Mouse (Mus musculus) left cerebral cortex, postnatal 4 days (tissue): Measurements from ENCODE around the gene Alcam. TPM values are rescaled to one million over a fixed set of nuclear protein-coding genes. Genes with fewer than 3 reads are reported as not detected.

Experiments used
- DNase-seq: peaks from one replicate; pipeline ENCODE4 v3.0.0-alpha.2; 2022
- intact Hi-C: fragments of 180-260 bp; cut with DNase I; formaldehyde crosslinking; loops from one replicate; pipeline ENCODE4 v1.15.1; 2025
- total RNA-seq, 2 experiments: library from RNA; stranded (reverse); gene quantifications; 2 replicates each; pipeline ENCODE4 v1.2.3; 2021

Alcam gene
- total RNA-seq, 2 experiments from 2014 or later = 147 to 150 TPM

DNA sequence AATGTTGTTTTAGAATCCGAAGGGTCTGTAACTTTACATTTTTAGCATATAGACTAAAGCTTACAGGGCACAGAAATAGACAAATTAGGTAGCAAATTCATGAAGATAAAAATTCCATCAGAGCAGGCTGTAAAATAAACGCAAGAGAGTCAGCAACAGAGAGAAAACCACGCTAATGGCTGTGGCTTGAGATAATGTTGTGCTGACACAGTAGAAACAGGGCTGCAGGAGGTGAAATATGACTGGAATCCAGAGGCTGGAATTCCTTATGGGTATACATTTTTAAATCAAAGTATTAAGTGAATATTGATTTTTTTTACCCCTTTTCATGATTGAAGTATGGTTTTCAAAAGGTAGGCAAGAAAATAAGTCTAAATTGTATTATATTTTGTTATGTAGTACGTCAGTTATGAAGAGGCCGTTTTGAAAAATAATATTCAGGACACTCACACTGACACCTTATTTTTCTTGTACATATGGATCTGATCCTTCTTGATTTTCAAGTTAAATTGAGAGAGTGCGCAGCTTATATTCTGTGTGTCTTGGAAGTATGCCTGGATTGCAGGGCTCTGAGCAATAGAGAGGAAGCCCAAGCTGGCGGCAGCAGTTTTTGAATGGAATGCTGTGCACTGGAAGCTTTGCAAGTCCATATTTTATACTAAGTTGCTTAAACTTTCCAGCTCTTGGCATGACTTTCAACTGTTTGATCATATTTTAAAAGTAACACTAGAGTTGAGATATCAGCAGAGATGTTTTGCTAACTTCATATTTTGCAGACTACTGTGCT, 74.9 kb downstream of the Alcam start:
- peak; percentile 3 for DNase-seq
- intact Hi-C loops = no loop called here

DNA sequence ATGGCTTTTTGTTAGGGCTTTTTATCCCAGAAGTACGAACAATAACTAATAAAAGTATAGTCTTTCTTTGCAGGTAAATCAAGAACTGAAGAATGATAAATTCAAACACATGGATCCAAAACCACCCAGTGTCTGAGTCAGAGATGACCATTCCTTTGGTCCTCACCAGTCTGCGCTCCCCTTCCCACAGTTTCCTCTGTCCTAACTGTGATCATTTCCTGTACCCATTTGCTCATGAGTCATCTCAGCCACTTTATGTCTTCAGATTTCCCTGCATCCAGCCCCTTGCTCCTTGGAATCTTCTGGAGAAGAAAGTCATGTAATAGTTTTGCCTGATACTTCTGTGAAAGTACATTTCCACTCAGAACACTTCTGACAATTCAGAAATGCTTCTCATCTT, 77.0 kb downstream of the Alcam start:
- DNase-seq = no peak
- intact Hi-C loops = no loop called here

DNA sequence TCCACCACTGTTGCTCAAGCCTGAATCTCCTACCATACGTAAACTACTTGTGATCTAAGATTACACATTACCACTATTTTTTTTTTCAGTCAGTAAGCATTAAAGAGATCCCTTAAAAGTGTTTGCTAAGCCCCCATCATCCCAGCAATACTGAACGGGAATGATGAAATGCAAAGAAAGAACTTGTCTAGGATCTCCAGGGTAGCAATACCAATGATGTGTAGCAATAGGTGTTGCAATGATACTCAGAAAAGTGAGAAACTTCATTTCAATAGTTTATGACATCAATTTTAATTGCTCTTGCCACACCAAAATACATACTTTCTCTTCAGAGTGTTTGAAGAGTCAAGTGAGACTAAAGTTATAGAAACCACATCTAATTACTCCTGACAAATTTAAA, 81.9 kb downstream of the Alcam start:
- no peak for DNase-seq
- intact Hi-C loops = no loop called here

DNA sequence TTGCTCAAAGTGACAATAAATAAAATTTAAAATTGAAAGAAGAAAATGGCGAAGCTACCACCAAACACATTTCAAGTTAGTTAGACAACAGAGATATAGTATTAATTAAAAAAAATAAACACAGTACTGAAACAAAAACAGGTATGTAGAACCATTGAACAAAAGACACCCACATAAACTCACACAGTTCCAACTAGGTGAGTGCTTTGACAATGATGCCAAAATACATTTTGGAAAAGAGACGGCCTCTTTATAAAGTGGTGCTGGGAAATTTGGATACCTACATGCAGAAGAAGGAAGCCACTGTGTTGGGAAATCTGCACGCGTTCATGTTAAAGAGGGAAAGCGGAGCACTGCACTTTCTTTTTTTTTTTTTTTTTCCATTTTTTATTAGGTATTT, 85.4 kb downstream of the Alcam start:
- DNase-seq = no peak
- intact Hi-C loops = no loop called here

DNA sequence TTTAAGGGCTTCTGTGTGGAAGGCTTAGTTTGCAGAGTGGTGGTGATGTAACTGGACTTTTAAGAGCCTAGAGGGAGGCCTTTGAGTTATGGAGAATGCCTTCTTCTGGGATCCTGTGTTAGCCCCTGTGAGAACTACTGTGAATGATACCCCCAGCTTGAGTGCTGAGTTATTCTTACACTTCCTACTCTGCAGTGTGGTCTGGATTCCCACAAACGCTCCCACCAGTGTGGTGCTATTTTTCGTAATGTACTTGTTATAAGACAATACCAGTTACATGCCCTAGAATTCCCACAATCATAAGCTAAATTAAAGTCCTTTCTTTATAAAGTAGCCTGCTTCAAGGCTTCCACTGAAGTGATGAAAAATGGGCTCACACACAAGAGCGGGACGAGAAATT, 87.0 kb downstream of the Alcam start:
- intact Hi-C loops = no loop called here
- DNase-seq = no peak

DNA sequence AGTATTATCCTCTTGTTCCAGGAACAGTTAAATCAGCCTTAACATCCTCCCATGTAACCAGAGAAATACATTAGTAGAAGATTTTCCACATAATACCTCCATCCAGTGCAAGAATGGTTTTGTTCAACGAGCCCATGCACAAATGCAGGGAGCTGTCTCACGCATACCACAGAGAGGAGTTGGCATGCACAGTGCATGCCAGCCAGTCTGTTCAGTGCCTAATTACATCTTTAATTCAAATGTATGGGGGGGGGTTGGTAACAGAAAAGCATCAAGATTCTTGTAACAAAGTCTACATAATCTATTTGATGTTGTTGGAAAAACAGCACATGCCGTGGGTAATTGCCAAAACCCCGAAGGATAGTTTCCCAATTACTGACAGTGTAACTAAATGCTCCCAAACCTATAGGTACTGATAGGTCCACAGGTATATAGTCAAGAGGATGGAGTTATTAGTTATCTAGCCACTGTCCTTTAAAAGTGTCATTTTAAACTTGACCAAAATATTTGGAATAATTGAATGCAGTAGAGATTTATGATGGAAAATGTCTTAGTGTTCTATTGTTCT, 89.8 kb downstream of the Alcam start:
- intact Hi-C loops = no loop called here
- no peak for DNase-seq

DNA sequence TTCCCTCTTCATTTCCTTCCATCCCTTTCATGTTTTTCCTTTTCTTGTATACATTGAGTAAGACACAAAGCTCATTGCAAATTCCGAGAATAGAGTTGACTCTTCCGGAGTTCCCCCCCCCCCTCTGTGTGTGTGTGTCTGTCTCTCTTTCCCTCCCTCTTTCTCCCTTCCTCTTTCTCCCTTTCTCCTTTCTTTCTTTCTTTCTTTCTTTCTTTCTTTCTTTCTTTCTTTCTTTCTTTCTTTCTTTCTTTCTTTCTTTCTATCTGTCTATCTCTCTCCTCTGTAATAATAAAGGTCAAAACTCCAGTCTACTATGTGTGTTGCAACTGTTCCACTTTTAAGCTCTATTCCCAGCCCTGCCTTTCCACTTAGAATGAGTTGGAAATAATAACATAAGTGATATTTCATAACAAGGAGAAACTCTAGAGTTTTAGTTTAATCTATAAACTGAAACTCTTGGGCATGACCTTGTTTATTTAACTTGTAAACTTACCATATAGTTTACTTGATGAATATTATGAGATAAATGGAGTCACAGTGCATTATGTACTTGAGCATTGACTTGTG, 110.3 kb downstream of the Alcam start:
- intact Hi-C loops = no loop called here
- no peak for DNase-seq

DNA sequence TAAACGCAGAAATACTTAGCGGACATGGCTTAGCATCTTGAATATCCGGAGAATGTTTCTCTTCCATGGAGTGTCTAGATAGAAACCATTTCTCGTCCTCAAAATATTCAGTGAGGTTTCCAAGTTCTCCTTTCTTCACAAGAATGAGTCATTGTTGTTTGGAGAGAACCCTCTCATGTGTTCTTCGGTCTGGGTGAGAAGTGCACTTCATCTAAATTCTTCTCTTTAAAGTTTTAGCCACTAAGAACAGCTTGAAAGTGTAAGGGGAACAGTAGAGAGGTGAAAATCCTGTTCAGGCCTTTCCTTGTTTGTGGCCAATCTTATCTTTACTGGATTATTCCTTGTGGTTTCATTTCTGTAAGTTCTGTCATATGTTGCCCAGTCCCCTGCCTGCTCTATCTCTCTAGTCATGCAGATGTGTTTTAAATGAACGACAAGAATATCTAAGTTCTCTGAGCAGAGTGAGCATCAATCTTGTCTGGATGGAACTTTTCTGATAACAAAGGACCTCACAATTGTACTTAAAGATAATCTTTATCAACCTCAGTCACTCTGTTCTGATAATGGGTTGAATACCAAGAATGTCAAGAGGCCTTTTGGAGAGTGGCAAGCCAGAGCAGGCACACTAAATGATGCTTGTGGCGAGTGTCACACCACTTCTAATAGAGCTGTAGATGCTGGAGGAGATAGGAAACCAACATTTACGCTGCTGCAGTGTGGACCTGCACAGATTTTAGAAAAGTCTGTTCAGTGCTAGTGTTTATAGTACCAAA, 111.0 kb downstream of the Alcam start:
- intact Hi-C loops = no loop called here
- no peak for DNase-seq

DNA sequence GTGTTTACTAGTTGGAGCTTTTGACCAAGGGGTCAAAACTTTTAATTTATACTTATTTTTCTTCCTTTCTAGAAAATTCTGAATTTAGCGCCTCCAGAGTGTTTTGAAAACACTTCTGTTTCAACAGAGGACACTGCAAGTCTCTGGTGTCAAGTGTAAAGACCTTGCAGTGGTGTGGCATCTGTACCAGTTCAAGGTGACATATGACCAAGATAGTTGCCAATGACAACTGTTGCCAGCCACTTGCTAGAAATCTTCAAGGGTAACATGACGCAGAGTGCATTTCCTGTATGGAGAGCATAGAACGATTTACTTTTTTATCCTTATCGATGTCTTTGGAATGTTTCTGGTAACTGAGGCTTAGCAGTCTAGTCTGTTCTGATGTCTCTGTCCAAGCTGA, 119.8 kb downstream of the Alcam start:
- intact Hi-C loops = no loop called here
- DNase-seq = no peak

DNA sequence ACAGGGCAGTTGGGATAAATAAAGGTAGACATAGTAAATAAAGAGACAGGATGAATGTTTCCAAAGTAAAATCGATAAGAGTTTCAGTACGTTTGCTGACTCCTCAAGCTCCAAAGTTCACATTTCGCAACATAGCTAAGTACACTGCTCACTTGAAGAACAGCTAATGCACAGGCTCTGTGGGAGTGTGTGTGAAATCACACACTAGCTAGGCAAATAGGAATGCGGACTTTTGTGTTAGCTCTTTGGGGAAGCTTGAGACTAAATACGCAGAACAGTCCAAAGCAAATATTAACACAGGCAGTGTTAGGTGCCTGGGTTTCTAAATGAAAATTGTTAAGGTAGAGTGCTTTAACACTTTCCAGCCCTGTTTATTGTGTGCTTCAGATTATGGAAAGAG, 120.2 kb downstream of the Alcam start:
- DNase-seq = no peak
- intact Hi-C loops = no loop called here

DNA sequence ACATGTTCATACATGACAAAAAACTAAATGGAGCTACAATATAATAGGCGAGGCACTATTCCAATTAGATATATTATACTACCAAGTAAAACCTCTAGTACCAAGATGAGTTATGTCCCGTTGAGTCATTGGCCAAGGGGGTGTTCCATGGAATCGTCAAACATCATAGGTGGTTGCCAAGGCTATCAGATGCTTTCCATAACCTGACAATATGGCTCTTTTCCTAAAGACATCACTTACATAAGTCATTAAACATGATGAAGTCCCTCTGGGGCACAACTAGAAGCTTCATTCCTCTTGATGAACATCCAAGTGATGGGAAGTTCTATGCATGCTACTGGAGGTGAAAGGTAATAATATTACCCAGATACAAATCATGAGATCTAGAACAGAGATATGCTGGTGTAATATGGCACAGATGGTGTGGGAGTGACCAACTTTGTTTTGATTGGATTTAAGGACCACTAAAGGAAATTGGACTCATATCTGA, 122.5 kb downstream of the Alcam start:
- intact Hi-C loops = no loop called here
- DNase-seq = no peak

DNA sequence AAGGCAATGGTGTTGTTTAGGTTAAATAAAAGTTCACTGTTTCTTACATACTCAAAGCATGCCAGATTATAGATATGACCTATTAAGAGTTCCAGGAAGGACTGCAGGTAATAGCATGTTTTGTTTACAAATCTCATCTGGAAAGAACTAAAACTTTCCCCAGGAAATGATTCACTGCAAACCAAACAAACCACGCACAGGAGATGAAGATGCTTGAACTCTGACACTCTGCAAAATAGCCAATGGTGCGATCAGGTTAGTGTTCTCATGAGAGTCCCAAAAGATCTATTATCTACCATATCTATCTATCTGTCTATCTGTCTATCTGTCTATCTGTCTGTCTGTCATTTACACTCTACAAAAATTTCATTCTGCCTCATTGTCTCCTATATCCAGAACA, 124.5 kb downstream of the Alcam start:
- DNase-seq = no peak
- intact Hi-C loops = no loop called here

DNA sequence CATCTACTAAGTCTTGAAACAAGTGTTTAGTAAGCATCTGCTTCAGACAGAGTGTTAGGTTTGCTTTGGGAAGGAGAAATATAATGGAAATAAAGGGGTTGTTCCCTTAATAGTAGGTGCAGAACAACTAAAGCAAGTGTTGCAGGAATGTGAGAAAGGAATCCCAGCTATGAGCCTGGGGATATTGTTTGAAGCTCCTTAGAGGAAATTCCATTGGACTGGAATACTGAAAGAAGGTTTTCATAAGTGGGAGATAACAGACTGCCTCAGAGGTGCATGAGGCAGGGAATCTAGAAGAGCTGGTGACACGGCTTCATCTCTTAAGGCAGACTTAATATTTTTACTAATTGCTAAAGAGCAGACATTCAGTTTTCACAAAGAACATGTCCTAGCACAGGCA, 134.6 kb downstream of the Alcam start:
- DNase-seq = no peak
- intact Hi-C loops = no loop called here

DNA sequence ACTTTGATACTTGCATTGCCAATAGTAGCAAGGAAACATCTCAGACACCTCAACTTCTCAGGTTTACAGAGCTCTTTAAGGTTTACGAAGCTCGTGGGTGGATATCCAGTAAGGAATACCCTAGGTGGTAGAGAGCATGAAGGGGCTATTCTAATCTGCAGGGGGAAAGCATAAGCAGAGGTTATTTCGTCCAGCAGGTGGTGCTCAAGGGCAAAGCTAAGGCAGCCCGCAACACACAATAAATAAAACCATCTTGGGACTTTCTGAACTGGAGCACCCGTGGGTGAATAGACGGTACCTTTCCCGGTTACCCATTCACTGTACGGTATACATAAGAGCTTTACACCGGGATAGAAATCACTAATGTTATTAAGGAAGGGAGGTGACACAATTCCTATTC, 142.8 kb downstream of the Alcam start:
- intact Hi-C loops = loop anchor here (5.0 kb wide), 1 partner anchor 141 kb away; the partner anchor contains the start of gene Alcam
- peak; percentile 79 for DNase-seq

DNA sequence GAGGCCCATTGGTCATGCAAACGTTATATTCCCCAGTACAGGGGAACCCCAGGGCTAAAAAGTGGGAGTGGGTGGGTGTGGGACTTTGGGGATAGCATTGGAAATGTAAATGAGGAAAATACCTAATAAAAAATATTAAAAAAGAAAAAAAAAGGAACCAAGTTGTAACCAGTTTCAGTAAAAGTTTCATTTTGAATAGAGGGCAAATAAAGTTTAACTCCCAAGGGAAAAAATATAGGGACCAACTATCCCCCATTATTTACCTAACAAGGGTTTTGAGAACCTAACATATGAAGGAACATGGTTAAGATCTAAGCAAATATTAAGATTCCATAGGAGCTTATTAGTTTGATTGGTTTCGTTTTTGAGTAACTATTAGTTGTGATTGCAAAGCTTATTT, 146.9 kb downstream of the Alcam start:
- intact Hi-C loops = no loop called here
- no peak for DNase-seq

DNA sequence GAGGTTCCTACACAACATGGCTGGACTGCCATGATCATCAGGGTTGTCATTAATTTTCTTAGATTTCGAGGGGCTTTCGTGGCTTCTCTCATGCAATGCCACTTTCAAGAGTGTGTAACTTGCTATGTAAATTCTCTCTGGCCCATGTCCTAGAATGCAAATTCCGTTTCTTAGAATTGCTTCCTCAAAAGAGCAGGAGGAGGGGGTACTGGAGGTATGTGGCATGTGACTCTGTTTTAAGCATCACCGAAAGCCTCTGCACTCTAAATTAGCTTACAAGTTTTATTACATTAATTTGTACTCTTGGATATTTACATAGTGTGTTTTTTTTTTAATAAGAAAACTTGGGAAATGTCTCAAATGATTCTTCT, 150.4 kb downstream of the Alcam start:
- DNase-seq = no peak
- intact Hi-C loops = no loop called here

DNA sequence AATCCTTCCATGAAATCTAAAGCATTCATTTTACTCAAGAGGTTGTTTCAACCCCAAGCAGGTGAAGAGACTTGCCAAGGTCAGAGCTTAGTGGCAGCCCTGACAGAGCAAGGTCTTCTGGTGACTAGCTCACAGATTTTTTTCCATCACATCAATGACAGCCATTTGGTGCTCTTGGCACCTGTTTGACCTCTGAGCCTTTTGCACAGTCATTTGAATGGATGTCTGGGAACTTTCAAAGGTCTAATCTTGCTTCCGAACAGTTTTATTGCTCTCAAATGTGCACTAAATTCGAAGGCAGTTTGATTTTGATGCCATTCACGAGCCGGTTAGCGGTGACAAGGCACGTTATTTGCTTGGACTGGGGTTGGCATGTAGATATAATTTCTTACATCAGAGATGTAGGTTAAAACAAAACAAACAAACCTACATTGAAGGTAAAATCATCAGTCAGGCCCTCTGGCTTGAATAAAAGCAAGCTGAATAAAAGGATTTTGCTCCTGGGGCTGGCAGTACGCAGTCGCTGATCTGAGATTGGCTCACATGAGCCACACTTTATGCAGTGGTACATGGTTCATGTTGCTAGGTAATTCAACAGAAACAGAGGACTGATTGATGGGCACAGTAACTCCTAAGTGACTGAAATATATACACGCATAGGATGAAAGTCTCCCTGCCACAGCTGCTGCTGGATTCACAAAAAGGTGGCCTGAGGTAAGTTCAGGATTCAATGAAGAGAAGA, 150.9 kb downstream of the Alcam start:
- intact Hi-C loops = no loop called here
- DNase-seq = no peak

DNA sequence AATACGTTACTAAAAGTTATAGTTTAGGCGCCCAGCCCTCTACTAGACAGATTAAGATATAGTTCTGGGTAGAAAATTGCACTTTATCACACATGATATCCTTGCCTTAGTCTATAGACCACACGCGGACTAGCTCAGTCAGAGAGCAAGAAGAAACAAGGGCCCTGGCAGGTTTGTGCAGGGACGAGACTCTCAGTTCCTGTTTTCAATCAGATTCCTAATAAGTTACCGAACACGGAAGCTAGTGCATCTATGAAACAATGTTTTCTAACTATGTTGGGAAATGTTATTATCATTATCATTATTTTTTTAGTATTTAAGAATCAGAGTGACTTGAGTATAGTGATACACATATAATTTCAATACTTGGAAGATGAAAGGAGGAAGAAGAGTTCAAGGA, 152.1 kb downstream of the Alcam start:
- no peak for DNase-seq
- intact Hi-C loops = no loop called here

DNA sequence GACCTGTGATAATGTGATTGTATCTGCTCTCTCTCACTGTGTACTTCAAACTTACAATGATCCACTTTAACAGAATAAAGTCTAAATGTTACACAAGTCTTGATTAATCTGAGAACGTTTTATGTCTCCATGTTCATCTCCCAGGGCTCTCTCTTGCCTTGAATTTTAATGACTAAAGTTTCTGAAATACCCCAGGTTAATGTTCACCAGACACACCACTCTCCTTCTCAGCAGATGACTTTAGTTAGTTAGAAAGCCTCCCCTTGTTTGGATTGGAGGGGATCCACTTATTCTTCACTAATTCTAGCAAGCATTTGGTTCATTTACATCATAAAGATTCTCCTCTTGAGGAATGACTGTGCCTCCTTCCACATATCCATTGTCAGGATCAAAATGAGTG, 157.5 kb downstream of the Alcam start:
- DNase-seq = no peak
- intact Hi-C loops = no loop called here

DNA sequence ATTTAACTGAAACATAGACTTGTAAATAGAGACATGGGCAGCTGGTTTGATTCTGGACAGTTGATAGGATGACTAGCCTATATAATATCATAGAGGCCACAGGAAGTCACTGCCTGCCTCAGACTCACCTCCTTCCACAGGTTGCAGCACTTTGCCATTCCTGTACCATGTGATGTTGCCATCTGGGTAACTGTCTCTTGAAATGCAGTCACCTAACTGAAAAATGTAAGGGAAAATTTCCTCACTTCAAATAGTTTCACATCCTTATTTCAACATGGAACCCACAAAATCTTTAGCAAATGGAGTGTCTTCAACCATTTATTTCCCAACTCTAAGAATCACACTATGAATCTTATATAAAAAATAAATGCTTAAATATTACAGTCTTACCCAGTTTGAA, 158.3 kb downstream of the Alcam start:
- intact Hi-C loops = no loop called here
- DNase-seq = no peak
